Mouse (Mus musculus): Measurements from ENCODE around the gene Cyp2d22. TPM values are rescaled to one million over a fixed set of nuclear protein-coding genes. Genes with fewer than 3 reads are reported as not detected.

Cyp2d22 gene
- polyA plus RNA-seq, 1 experiment, result 67.5 TPM

GRCm38 (mm10) chr15:82340414-82341035, 39.5 kb downstream of the Cyp2d22 start:
- peak overlapping the region; percentile 62 for H3K4me3 ChIP-seq (ENCODE audit: low read depth, low read length)
- H3K4me1 ChIP-seq (ENCODE audit: control insufficient read depth, insufficient read depth, insufficient read length, low read length), result peaks cover 22% of the 10 kb centered on the region
- 56% methylated on average over 21 of the region's 21 CpGs for WGBS
- H3K27me3 ChIP-seq (ENCODE audit: control insufficient read depth, insufficient read depth, low read length), result 0 out of 2 replicates have a peak, but pooled peaks cover 3% of the 10 kb centered on the region
- no peak for TF ChIP-seq CTCF (IDR thresholded peaks at IDR 0.05; ENCODE audit: extremely low read depth, insufficient read length, insufficient replicate concordance, low read depth, low read length)
- no peak for TF ChIP-seq POLR2A (IDR thresholded peaks at IDR 0.05; ENCODE audit: low read depth, low read length)
- H3K27ac ChIP-seq (ENCODE audit: insufficient read depth, low read depth, low read length), result 0 out of 2 replicates have a peak overlapping the region, but pooled peaks have one; percentile 63
- H3K36me3 ChIP-seq (ENCODE audit: control insufficient read depth, insufficient read depth, low read length), result peaks cover 13% of the 10 kb centered on the region

GRCm38 (mm10) chr15:82339634-82340254, 40.3 kb downstream of the Cyp2d22 start:
- H3K36me3 ChIP-seq (ENCODE audit: control insufficient read depth, insufficient read depth, low read length), result peaks cover 20% of the 10 kb centered on the region
- TF ChIP-seq POLR2A (IDR thresholded peaks at IDR 0.05; ENCODE audit: low read depth, low read length), result no peak
- TF ChIP-seq CTCF (IDR thresholded peaks at IDR 0.05; ENCODE audit: extremely low read depth, insufficient read length, insufficient replicate concordance, low read depth, low read length), result no peak
- H3K4me3 ChIP-seq (ENCODE audit: low read depth, low read length), result no peak overlapping the region
- H3K4me1 ChIP-seq (ENCODE audit: control insufficient read depth, insufficient read depth, insufficient read length, low read length), result peaks cover 19% of the 10 kb centered on the region
- 60% methylated on average over 8 of the region's 8 CpGs for WGBS
- H3K27me3 ChIP-seq (ENCODE audit: control insufficient read depth, insufficient read depth, low read length), result 0 out of 2 replicates have a peak, but pooled peaks cover 3% of the 10 kb centered on the region
- H3K27ac ChIP-seq (ENCODE audit: insufficient read depth, low read depth, low read length), result no peak overlapping the region

GRCm38 (mm10) chr15:82339150-82339549, 40.9 kb downstream of the Cyp2d22 start:
- 46% methylated on average over 10 of the region's 10 CpGs for WGBS
- Histone ChIP-seq H3K27ac (ENCODE audit: insufficient read depth, low read depth, low read length) (no peak overlapping the region), H3K36me3 (ENCODE audit: control insufficient read depth, insufficient read depth, low read length) (peaks cover 26% of the 10 kb centered on the region), H3K4me3 (ENCODE audit: low read depth, low read length) (peak overlapping the region; percentile 71), H3K4me1 (ENCODE audit: control insufficient read depth, insufficient read depth, insufficient read length, low read length) (peaks cover 19% of the 10 kb centered on the region), H3K27me3 (ENCODE audit: control insufficient read depth, insufficient read depth, low read length) (0 out of 2 replicates have a peak, but pooled peaks cover 3% of the 10 kb centered on the region)
- TF ChIP-seq POLR2A (IDR thresholded peaks at IDR 0.05; ENCODE audit: low read depth, low read length), result no peak

GRCm38 (mm10) chr15:82338593-82339112, 41.4 kb downstream of the Cyp2d22 start, which contains the start of the genes Naga, Pheta2 and Smdt1:
Gene Naga (minus strand): TSS chr15:82338925.
Gene Pheta2 (plus strand): TSS chr15:82338942.
Gene Smdt1 (plus strand): TSS chr15:82338959.
- TF ChIP-seq CTCF (IDR thresholded peaks at IDR 0.05; ENCODE audit: extremely low read depth, insufficient read length, insufficient replicate concordance, low read depth, low read length) (no peak), POLR2A (IDR thresholded peaks at IDR 0.05; ENCODE audit: low read depth, low read length) (peak; percentile 31; the same call in 1 of the 2 replicates)
- Histone ChIP-seq H3K27ac (ENCODE audit: insufficient read depth, low read depth, low read length) (peak within 1 kb of the TSS; percentile 39), H3K4me3 (ENCODE audit: low read depth, low read length) (peak within 1 kb of the TSS; percentile 71), H3K36me3 (ENCODE audit: control insufficient read depth, insufficient read depth, low read length) (peaks cover 29% of the 10 kb centered on the region), H3K4me1 (ENCODE audit: control insufficient read depth, insufficient read depth, insufficient read length, low read length) (peaks cover 19% of the 10 kb centered on the region), H3K27me3 (ENCODE audit: control insufficient read depth, insufficient read depth, low read length) (0 out of 2 replicates have a peak, but pooled peaks cover 3% of the 10 kb centered on the region)
- whole genome bisulfite sequencing, result under 1% methylated on average over 41 of the region's 41 CpGs

GRCm38 (mm10) chr15:82337875-82338274, 42.2 kb downstream of the Cyp2d22 start:
- 6% methylated on average over 4 of the region's 4 CpGs for WGBS
- peaks cover 19% of the 10 kb centered on the region for H3K4me1 ChIP-seq (ENCODE audit: control insufficient read depth, insufficient read depth, insufficient read length, low read length)
- peaks cover 30% of the 10 kb centered on the region for H3K36me3 ChIP-seq (ENCODE audit: control insufficient read depth, insufficient read depth, low read length)
- H3K27me3 ChIP-seq (ENCODE audit: control insufficient read depth, insufficient read depth, low read length), result 0 out of 2 replicates have a peak, but pooled peaks cover 3% of the 10 kb centered on the region
- H3K27ac ChIP-seq (ENCODE audit: insufficient read depth, low read depth, low read length), result 0 out of 2 replicates have a peak overlapping the region, but pooled peaks have one; percentile 39
- no peak for TF ChIP-seq CTCF (IDR thresholded peaks at IDR 0.05; ENCODE audit: extremely low read depth, insufficient read length, insufficient replicate concordance, low read depth, low read length)
- no peak for TF ChIP-seq POLR2A (IDR thresholded peaks at IDR 0.05; ENCODE audit: low read depth, low read length)
- H3K4me3 ChIP-seq (ENCODE audit: low read depth, low read length), result peak overlapping the region; percentile 71

GRCm38 (mm10) chr15:82336629-82337028, 43.4 kb downstream of the Cyp2d22 start:
- Histone ChIP-seq H3K27ac (ENCODE audit: insufficient read depth, low read depth, low read length) (no peak overlapping the region), H3K36me3 (ENCODE audit: control insufficient read depth, insufficient read depth, low read length) (peaks cover 39% of the 10 kb centered on the region), H3K27me3 (ENCODE audit: control insufficient read depth, insufficient read depth, low read length) (0 out of 2 replicates have a peak, but pooled peaks cover 3% of the 10 kb centered on the region), H3K4me3 (ENCODE audit: low read depth, low read length) (no peak overlapping the region), H3K4me1 (ENCODE audit: control insufficient read depth, insufficient read depth, insufficient read length, low read length) (peaks cover 19% of the 10 kb centered on the region)
- TF ChIP-seq POLR2A (IDR thresholded peaks at IDR 0.05; ENCODE audit: low read depth, low read length) (no peak), CTCF (IDR thresholded peaks at IDR 0.05; ENCODE audit: extremely low read depth, insufficient read length, insufficient replicate concordance, low read depth, low read length) (no peak)
- 92% methylated on average over 12 of the region's 12 CpGs for WGBS

- Histone ChIP-seq H3K27me3 (ENCODE audit: control insufficient read depth, insufficient read depth, low read length) (no peaks in the 10 kb centered on the region), H3K36me3 (ENCODE audit: control insufficient read depth, insufficient read depth, low read length) (peaks cover 50% of the 10 kb centered on the region), H3K4me3 (ENCODE audit: low read depth, low read length) (no peak overlapping the region), H3K27ac (ENCODE audit: insufficient read depth, low read depth, low read length) (no peak overlapping the region), H3K4me1 (ENCODE audit: control insufficient read depth, insufficient read depth, insufficient read length, low read length) (peaks cover 9% of the 10 kb centered on the region; the same call in 1 of the 2 replicates)
- 97% methylated on average over 4 of the region's 4 CpGs for WGBS
- TF ChIP-seq POLR2A (IDR thresholded peaks at IDR 0.05; ENCODE audit: low read depth, low read length) (no peak), CTCF (IDR thresholded peaks at IDR 0.05; ENCODE audit: extremely low read depth, insufficient read length, insufficient replicate concordance, low read depth, low read length) (no peak)
These were observed 44.9 kb downstream of the Cyp2d22 start for GRCm38 (mm10) chr15:82335194-82335593.

Measured in small intestine, adult 2 months (tissue).